8 mouse cellular contexts compared by ENCODE assay signal in the genomic region with DNA sequence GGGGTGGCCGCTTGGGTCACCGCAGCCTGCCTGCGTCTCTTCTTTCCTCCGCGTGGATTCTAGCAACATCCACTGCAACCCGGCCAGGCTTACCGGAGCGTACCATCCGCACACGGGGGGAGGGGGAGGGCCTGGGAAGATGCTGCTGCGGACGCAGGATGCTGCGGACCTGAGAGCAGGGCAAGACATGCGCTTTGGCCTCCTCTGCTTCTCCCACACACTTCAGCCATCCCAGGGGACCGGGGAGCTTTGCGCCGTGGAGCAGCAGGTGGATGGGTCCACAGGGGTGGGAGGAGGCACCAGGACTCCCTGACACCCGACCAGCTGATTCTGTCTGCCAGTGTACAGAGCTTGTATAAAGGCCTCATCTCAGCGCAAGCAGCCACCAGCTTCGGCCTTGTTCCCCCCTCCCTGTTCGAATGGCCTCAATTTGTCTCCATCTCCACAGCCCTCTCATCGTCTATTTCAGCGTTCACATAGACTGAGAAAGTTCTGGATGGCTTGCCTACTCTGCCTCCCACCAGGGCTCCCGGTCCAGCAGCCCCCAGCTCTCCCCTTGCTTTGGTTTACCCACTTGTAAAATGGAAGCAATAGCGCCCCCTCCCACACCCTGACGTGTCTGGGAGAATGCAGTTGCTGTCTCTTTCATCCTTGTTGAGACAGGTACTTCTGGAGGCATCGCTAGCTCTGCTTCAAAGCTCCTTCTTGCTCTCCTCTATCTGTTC. TPM values are rescaled to one million over a fixed set of nuclear protein-coding genes. Genes with fewer than 3 reads are reported as not detected.
DNase-seq lines count a peak whose midpoint lies in the region; ATAC-seq lines count a peak whose summit lies in the region.

A gene (minus strand): TSS at position 537 of the 725 bp plus-strand sequence.

- H3K4me1 ChIP-seq in lung, embryonic 16.5 days (replicated peaks; ENCODE audit: control insufficient read depth, insufficient read depth, low read length), result peaks cover 7% of the 10 kb centered on the region; the same call in 1 of the 2 replicates
- H3K4me1 ChIP-seq in embryonic facial prominence, embryonic 12.5 days, result peaks cover 15% of the 10 kb centered on the region
- peaks cover 18% of the 10 kb centered on the region for H3K4me1 ChIP-seq in midbrain, embryonic 14.5 days (ENCODE audit: control insufficient read depth, insufficient read depth, low read length)
- H3K4me1 ChIP-seq in liver, embryonic 11.5 days (replicated peaks; ENCODE audit: control insufficient read depth, insufficient read depth, low read length), result no peaks in the 10 kb centered on the region; the same call in 1 of the 2 replicates

- H3K4me2 ChIP-seq in lung, embryonic 16.5 days (ENCODE audit: low read depth, low read length), result no peak within 1 kb of the TSS
- peak within 1 kb of the TSS; percentile 34; the same call in 1 of the 2 replicates for H3K4me2 ChIP-seq in embryonic facial prominence, embryonic 12.5 days (replicated peaks)
- H3K4me2 ChIP-seq in midbrain, embryonic 14.5 days (ENCODE audit: low read length), result peak within 1 kb of the TSS; percentile 57
- H3K4me2 ChIP-seq in liver, embryonic 11.5 days, result no peak within 1 kb of the TSS

- 18% methylated on average over 27 of the region's 27 CpGs for WGBS in lung, embryonic 16.5 days
- WGBS in embryonic facial prominence, embryonic 12.5 days, result 16% methylated on average over 27 of the region's 27 CpGs
- 7% methylated on average over 27 of the region's 27 CpGs for WGBS in midbrain, embryonic 14.5 days
- 28% methylated on average over 27 of the region's 27 CpGs for WGBS in liver, embryonic 11.5 days

- ATAC-seq in lung, embryonic 16.5 days (ENCODE audit: low read depth), result no peak
- ATAC-seq in embryonic facial prominence, embryonic 12.5 days (ENCODE audit: insufficient number of reproducible peaks, insufficient read depth, low FRiP score, low TSS enrichment), result no peak
- peak; percentile 60 for ATAC-seq in midbrain, embryonic 14.5 days (ENCODE audit: low FRiP score, low TSS enrichment)
- ATAC-seq in liver, embryonic 11.5 days (replicated peaks; ENCODE audit: low FRiP score), result no peak
- no peak for ATAC-seq in megakaryocyte progenitor cell, adult 5-6 weeks (replicated peaks; ENCODE audit: poor library complexity)

- H3K36me3 ChIP-seq in lung, embryonic 16.5 days (ENCODE audit: control insufficient read depth, insufficient read depth, low read length), result no peaks in the 10 kb centered on the region
- H3K36me3 ChIP-seq in embryonic facial prominence, embryonic 12.5 days, result no peaks in the 10 kb centered on the region
- H3K36me3 ChIP-seq in midbrain, embryonic 14.5 days (ENCODE audit: control insufficient read depth, insufficient read depth, low read length), result no peaks in the 10 kb centered on the region
- H3K36me3 ChIP-seq in liver, embryonic 11.5 days (ENCODE audit: control insufficient read depth, insufficient read depth, low read length), result no peaks in the 10 kb centered on the region

- peak within 1 kb of the TSS; percentile 23; the same call in 1 of the 2 replicates for H3K27ac ChIP-seq in lung, embryonic 16.5 days (ENCODE audit: low read length)
- H3K27ac ChIP-seq in embryonic facial prominence, embryonic 12.5 days, result no peak within 1 kb of the TSS
- peak within 1 kb of the TSS; percentile 74 for H3K27ac ChIP-seq in midbrain, embryonic 14.5 days (replicated peaks; ENCODE audit: low read depth, low read length)
- no peak within 1 kb of the TSS for H3K27ac ChIP-seq in liver, embryonic 11.5 days (ENCODE audit: low read depth, low read length)

- no peaks in the 10 kb centered on the region for H3K9me3 ChIP-seq in lung, embryonic 16.5 days (ENCODE audit: control insufficient read depth, low read length)
- no peaks in the 10 kb centered on the region for H3K9me3 ChIP-seq in embryonic facial prominence, embryonic 12.5 days
- H3K9me3 ChIP-seq in midbrain, embryonic 14.5 days (ENCODE audit: control insufficient read depth, low read length), result no peaks in the 10 kb centered on the region
- H3K9me3 ChIP-seq in liver, embryonic 11.5 days (ENCODE audit: control insufficient read depth, low read length), result no peaks in the 10 kb centered on the region

- peaks cover 13% of the 10 kb centered on the region; the same call in 1 of the 2 replicates for H3K27me3 ChIP-seq in lung, embryonic 16.5 days (ENCODE audit: control insufficient read depth, insufficient read depth, low read depth, low read length)
- peaks cover 28% of the 10 kb centered on the region for H3K27me3 ChIP-seq in embryonic facial prominence, embryonic 12.5 days
- H3K27me3 ChIP-seq in midbrain, embryonic 14.5 days (ENCODE audit: control insufficient read depth, insufficient read depth, low read length), result no peaks in the 10 kb centered on the region
- H3K27me3 ChIP-seq in liver, embryonic 11.5 days (replicated peaks; ENCODE audit: control insufficient read depth, insufficient read depth, low read length), result peaks cover 24% of the 10 kb centered on the region

- no peak within 1 kb of the TSS for H3K4me3 ChIP-seq in lung, embryonic 16.5 days (ENCODE audit: low read length)
- no peak within 1 kb of the TSS for H3K4me3 ChIP-seq in embryonic facial prominence, embryonic 12.5 days
- H3K4me3 ChIP-seq in midbrain, embryonic 14.5 days (replicated peaks; ENCODE audit: low read depth, low read length), result peak within 1 kb of the TSS; percentile 33
- H3K4me3 ChIP-seq in liver, embryonic 11.5 days (ENCODE audit: low read depth, low read length), result no peak within 1 kb of the TSS

- H3K9ac ChIP-seq in lung, embryonic 16.5 days (ENCODE audit: low read length), result no peak within 1 kb of the TSS
- H3K9ac ChIP-seq in embryonic facial prominence, embryonic 12.5 days, result no peak within 1 kb of the TSS
- H3K9ac ChIP-seq in midbrain, embryonic 14.5 days (replicated peaks; ENCODE audit: low read length), result peak within 1 kb of the TSS; percentile 54
- no peak within 1 kb of the TSS for H3K9ac ChIP-seq in liver, embryonic 11.5 days (ENCODE audit: low read depth, low read length)

- DNase-seq in lung, postnatal 14 days, result no peak
- DNase-seq in layer of hippocampus, adult 11-12 months (ENCODE audit: low spot score), result peak; percentile 76
- peak; percentile 88 for DNase-seq in midbrain, embryonic 14.5 days
- DNase-seq in thymus, postnatal 14 days, result no peak
- no peak for DNase-seq in liver, embryonic 11.5 days (ENCODE audit: low spot score)

RNA-seq across cellular contexts. Expression of the gene that starts here (rescaled TPM):
- 0.93 and 0.94 TPM in 2 replicates for polyA plus RNA-seq in lung, embryonic 16.5 days (2015; fragmentation: Nextera tagmentation; extraction: Ambion mirVana)
- 0.36 and 1.0 TPM in 2 replicates for polyA plus RNA-seq in embryonic facial prominence, embryonic 12.5 days (2016; fragmentation: Nextera tagmentation; extraction: Ambion mirVana)
- polyA plus RNA-seq in midbrain, embryonic 14.5 days (2014; fragmentation: Nextera tagmentation; extraction: Ambion mirVana), result 17.9 and 19.0 TPM in 2 replicates
- polyA plus RNA-seq in liver, embryonic 11.5 days (2014; fragmentation: Nextera tagmentation; extraction: Ambion mirVana), result 0.19 and 0.22 TPM in 2 replicates
- total RNA-seq in megakaryocyte progenitor cell, adult 5-6 weeks (2015), result 0.39 and 0.56 TPM in 2 replicates
- total RNA-seq in megakaryocyte progenitor cell, adult 5-6 weeks (2017), result 0.10 and 0.17 TPM in 2 replicates

Comparison
In these comparisons a context has a peak if more than half of its experiments do, and no peak if none do; other contexts are left out.
1. H3K27ac ChIP-seq: peak in lung, embryonic 16.5 days (single experiment) and midbrain, embryonic 14.5 days (single experiment); none in embryonic facial prominence, embryonic 12.5 days (single experiment) and liver, embryonic 11.5 days (single experiment).
2. H3K4me2 ChIP-seq: peak in embryonic facial prominence, embryonic 12.5 days (single experiment) and midbrain, embryonic 14.5 days (single experiment); none in lung, embryonic 16.5 days (single experiment) and liver, embryonic 11.5 days (single experiment).
3. DNase-seq: peak in layer of hippocampus, adult 11-12 months (single experiment) and midbrain, embryonic 14.5 days (single experiment); none in lung, postnatal 14 days (single experiment), thymus, postnatal 14 days (single experiment) and liver, embryonic 11.5 days (single experiment).